Mouse (Mus musculus) liver, embryonic 14.5 days (tissue): ENCODE measurements around the gene Grcc10. TPM values are rescaled to one million over a fixed set of nuclear protein-coding genes. Genes with fewer than 3 reads are reported as not detected.

Experiments used
- ATAC-seq: fragments of 200-750 bp; cut with Nextera tagmentation; 2 replicates; pipeline ENCODE4 v1.8.0; 2017; ENCODE audit warnings: moderate number of reproducible peaks, mild to moderate bottlenecking, moderate library complexity; ENCODE audit not compliant: insufficient read depth
- DNase-seq, 3 experiments: peaks; one replicate each; pipeline ENCODE4 v3.0.0-alpha.2; 2012 to 2013; ENCODE audit warnings: low read depth in 3 of 3, low spot score in 3 of 3
- H3K27ac ChIP-seq: fragments of 300-500 bp; sonication (generic); 2 replicates; pipeline ENCODE4 v1.5.1; 2014; ENCODE audit warnings: moderate library complexity, mild to moderate bottlenecking, control low read depth, inconsistent platforms
- H3K27me3 ChIP-seq: fragments of 300-500 bp; sonication (generic); 2 replicates; pipeline ENCODE4 v1.6.1; 2014; ENCODE audit warnings: mild to moderate bottlenecking, low read length, moderate library complexity; ENCODE audit not compliant: control insufficient read depth, insufficient read depth
- H3K36me3 ChIP-seq: fragments of 300-500 bp; sonication (generic); replicated peaks from 2 replicates; pipeline ENCODE4 v1.6.1; 2014; ENCODE audit warnings: low read depth; ENCODE audit not compliant: control insufficient read depth, insufficient read depth
- H3K4me1 ChIP-seq, 2 experiments: fragments of 200-500 bp in 1 of 2; fragments of 300-500 bp in 1 of 2; sonication (generic) in 1 of 2; replicated peaks; 2 replicates each; pipeline ENCODE4 v1.6.1; 2012 to 2014; ENCODE audit warnings: antibody characterized with exemption in 1 of 2, inconsistent platforms in 1 of 2, low read length in 1 of 2; ENCODE audit not compliant: control insufficient read depth in 2 of 2, insufficient read depth in 2 of 2
- H3K4me2 ChIP-seq: fragments of 300-500 bp; sonication (generic); 2 replicates; pipeline ENCODE4 v1.6.1; 2014; ENCODE audit warnings: low read depth, mild to moderate bottlenecking, control low read depth, moderate library complexity
- H3K4me3 ChIP-seq, 2 experiments: fragments of 200-500 bp in 1 of 2; fragments of 300-500 bp in 1 of 2; sonication (generic) in 1 of 2; 2 replicates each; pipeline ENCODE4 v1.5.1; 2012 to 2014; ENCODE audit warnings: low read depth in 2 of 2, low read length in 2 of 2, mild to moderate bottlenecking in 2 of 2, control low read depth in 1 of 2, inconsistent platforms in 1 of 2, moderate library complexity in 1 of 2; ENCODE audit not compliant: insufficient read depth in 1 of 2
- H3K9ac ChIP-seq: fragments of 300-500 bp; sonication (generic); replicated peaks from 2 replicates; pipeline ENCODE4 v1.6.1; 2014; ENCODE audit warnings: mild to moderate bottlenecking, control low read depth, moderate library complexity
- H3K9me3 ChIP-seq: fragments of 300-500 bp; sonication (generic); 2 replicates; pipeline ENCODE4 v1.6.1; 2016; ENCODE audit warnings: low read length, mixed read lengths; ENCODE audit not compliant: control insufficient read depth
- CTCF ChIP-seq: IDR thresholded peaks from 2 replicates; pipeline ENCODE4 v1.5.1; 2016; ENCODE audit warnings: antibody characterized with exemption, low read depth, control low read depth
- EP300 ChIP-seq: IDR thresholded peaks from 2 replicates; pipeline ENCODE4 v1.6.1; 2016; ENCODE audit warnings: antibody characterized with exemption, low read depth
- WGBS: fragments of 180-500 bp; shearing (Covaris S2); extraction: QIAGEN DNeasy Blood & Tissue Kit; methylation state at CpG from one replicate; pipeline ENCODE4 v1.1.7; 2014; ENCODE audit not compliant: insufficient replicate concordance; 5-methylcytosine and 5-hydroxymethylcytosine counted together
- polyA plus RNA-seq, 2 experiments: library from polyadenylated mRNA; depleted of rRNA in 1 of 2; stranded (reverse) in 1 of 2; unstranded in 1 of 2; fragments of >200 nt; fragmentation: Nextera tagmentation in 1 of 2; extraction: Ambion mirVana in 1 of 2; gene quantifications; 2 replicates each; pipeline versions ENCODE4 v1.2.1 to v1.2.3; 2012 to 2014

The Grcc10 gene
- polyA plus RNA-seq, 2 experiments: 50.2 to 74.0 TPM

DNA sequence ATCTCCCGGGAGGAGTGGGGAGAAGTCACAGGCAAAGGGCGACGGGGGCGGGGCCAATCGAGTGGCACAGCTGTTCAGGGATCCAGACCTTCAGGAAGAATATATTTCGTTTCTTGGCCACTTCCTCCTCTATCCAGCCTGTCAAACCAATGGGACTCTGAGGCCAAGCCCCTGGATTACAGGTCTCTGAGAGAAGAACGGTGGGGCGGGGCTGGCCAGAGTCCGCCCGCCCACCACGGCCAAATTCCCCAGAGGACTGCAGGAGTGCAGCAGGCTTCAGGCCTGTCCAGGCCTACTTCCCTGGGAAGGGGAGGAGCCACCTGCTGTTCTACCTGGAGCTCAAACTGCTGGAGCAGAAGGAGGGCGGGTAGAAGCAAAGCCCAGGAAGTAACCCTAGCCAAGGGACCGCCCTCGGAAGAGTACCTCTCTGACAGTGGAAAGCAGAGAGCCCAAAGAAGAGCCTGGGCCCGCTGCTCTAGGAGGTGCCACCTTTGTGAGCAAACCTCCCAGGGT, 2.6 kb downstream of the Grcc10 start, which contains the start of gene Ptpn6:
TSS of gene Ptpn6 (minus strand) at position 204 of the 513 bp plus-strand sequence.
- no peaks in the 10 kb centered on the region for H3K27me3 ChIP-seq
- no peaks in the 10 kb centered on the region for H3K36me3 ChIP-seq
- H3K4me1 ChIP-seq: peaks cover 14 to 24% of the 10 kb centered on the region in 2 experiments
- DNase-seq (peak in 1 of 3 experiments; percentile 42), ATAC-seq (peak; percentile 2; the same call in 1 of the 2 replicates)
- H3K27ac ChIP-seq: peak within 1 kb of the TSS; percentile 91
- H3K4me3 ChIP-seq: peak within 1 kb of the TSS in 1 of 2 experiments; percentile 9; a peak in 1 of 4 replicates
- WGBS: 26% methylated on average over 15 of the region's 15 CpGs
- TF ChIP-seq CTCF: no peak
- TF ChIP-seq EP300: no peak
- H3K9me3 ChIP-seq: no peaks in the 10 kb centered on the region
- peak within 1 kb of the TSS; percentile 92 for H3K4me2 ChIP-seq
- peak within 1 kb of the TSS; percentile 6; the same call in 1 of the 2 replicates for H3K9ac ChIP-seq

DNA sequence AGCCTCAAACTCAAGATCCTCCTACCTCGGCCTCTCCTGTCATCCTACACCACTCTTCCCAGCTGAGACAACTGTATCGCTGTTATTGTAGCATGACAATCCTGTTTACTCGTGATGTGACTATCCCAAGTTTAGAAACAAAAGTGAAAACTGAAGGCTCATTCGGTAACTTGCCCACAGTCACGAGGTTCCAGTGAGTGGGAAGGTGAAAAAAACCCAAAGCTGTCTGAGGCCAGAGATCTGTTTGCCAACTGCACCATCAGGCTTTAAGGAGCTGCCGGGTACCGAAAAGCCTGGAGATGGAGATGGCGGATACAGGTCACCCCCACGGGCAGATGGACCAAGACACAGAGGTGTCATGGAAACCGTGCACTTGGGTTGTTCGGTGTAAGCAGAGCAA, 4.1 kb downstream of the Grcc10 start:
- H3K4me1 ChIP-seq: peaks cover 16 to 32% of the 10 kb centered on the region in 2 experiments
- no peak for DNase-seq
- H3K9me3 ChIP-seq: no peaks in the 10 kb centered on the region
- H3K9ac ChIP-seq: no peak overlapping the region
- WGBS: 83% methylated on average over 11 of the region's 11 CpGs
- H3K4me3 ChIP-seq: no peak overlapping the region
- no peaks in the 10 kb centered on the region for H3K36me3 ChIP-seq
- no peak overlapping the region for H3K4me2 ChIP-seq
- TF ChIP-seq EP300: no peak
- no peak for TF ChIP-seq CTCF
- H3K27ac ChIP-seq: no peak overlapping the region
- no peak for ATAC-seq
- H3K27me3 ChIP-seq: no peaks in the 10 kb centered on the region

DNA sequence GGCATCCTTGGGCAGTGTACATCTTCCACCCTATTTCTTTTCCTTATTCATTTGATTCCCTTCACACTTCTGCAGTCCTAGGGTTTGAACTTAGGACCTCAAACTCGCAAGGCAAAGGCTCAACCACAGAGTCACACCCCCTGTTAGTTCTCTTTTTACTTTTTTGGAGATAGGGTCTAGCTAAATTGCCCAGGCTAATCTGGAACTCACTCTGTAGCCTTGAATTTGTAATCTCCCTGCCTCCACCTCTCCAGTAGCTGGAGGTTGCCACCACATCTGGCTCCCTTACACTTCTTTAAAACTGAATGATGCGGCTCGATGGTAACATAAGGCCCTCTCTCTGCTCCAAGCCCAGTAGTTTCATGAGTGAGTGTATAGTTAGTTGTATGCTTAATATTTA, 6.8 kb downstream of the Grcc10 start:
- TF ChIP-seq CTCF (no peak), EP300 (no peak)
- Histone ChIP-seq H3K9me3 (no peaks in the 10 kb centered on the region), H3K27me3 (no peaks in the 10 kb centered on the region), H3K4me2 (no peak overlapping the region), H3K36me3 (no peaks in the 10 kb centered on the region), H3K4me3 (no peak overlapping the region), H3K4me1 (peaks cover 7 to 21% of the 10 kb centered on the region in 2 experiments), H3K9ac (no peak overlapping the region), H3K27ac (no peak overlapping the region)
- 58% methylated on average over 3 of the region's 3 CpGs for WGBS
- ATAC-seq (no peak), DNase-seq (no peak)

DNA sequence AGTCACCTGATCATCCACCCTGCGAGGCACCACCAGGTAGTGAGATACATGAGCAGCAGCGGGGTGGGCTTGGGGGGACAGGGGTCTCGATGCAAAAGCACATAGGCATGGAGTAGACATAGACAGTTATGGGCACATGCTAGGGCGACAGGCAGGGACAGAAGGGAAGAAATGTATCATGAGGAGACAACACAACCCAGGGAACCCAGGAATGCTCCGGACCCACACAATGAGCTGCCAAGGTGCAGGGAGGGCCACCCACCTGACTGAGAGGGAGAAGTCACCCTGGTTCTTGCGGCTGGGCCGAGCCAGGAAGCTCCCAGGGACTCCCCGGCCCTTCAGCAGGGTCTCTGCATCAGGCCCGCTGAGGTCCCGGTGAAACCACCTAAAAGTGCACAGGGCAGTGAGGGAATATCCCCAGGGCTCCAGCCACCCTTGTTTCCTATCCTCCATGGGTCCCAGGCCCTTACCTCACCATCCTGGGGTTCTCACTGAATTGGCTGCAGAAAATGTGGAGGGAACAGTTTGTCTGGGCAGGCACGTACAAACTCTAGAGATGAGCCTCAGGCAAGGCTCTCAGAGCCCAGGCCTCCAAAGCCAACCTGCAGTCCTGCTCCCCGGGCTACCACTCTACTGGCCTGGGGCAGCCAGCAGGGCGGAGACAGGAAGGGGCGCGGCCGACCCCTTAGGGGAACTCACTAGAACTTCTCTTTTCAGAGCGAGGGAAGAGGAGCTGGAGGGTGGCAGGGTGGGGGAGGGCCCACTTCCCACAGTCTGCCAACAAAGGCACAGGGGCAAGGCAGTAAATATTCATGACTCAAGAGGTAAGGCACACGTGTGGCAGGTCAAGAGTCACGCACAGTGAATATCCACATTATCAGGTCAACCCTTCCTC, 8.5 kb downstream of the Grcc10 start:
- H3K27me3 ChIP-seq: no peaks in the 10 kb centered on the region
- peaks cover 3 to 10% of the 10 kb centered on the region in 2 experiments; a peak in 3 of 4 replicates for H3K4me1 ChIP-seq
- 21% methylated on average over 19 of the region's 19 CpGs for WGBS
- no peaks in the 10 kb centered on the region for H3K9me3 ChIP-seq
- no peak for DNase-seq
- ATAC-seq: peak; percentile 63
- no peaks in the 10 kb centered on the region for H3K36me3 ChIP-seq
- peak overlapping the region; percentile 30 for H3K4me2 ChIP-seq
- TF ChIP-seq EP300 (no peak), CTCF (no peak)
- peak overlapping the region; percentile 6; the same call in 1 of the 2 replicates for H3K9ac ChIP-seq
- no peak overlapping the region for H3K27ac ChIP-seq
- peak overlapping the region; percentile 37 to 50 for H3K4me3 ChIP-seq

DNA sequence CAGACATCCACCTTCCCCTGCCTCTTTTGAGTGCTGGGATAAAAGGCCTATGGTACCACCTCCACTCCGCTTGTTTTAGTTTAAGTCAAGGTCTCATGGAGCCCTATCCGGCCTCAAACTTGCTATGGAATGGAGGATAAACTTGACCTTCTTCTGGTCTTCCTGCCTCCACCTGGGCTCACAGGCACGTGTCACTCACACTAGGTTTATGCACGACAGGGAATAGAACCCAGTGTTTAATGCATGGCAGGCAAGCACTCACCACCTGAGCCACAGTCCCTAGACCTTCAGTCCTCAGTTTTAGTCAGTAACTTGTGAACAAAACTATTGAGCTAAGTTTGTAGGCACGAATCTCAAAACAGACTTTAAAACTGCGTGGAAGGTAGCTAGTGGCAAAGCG, 10.1 kb downstream of the Grcc10 start:
- Histone ChIP-seq H3K27ac (no peak overlapping the region), H3K9ac (no peak overlapping the region), H3K4me3 (no peak overlapping the region), H3K4me2 (peak overlapping the region; percentile 32), H3K27me3 (no peaks in the 10 kb centered on the region), H3K9me3 (no peaks in the 10 kb centered on the region), H3K4me1 (peaks cover 3 to 10% of the 10 kb centered on the region in 2 experiments; a peak in 3 of 4 replicates), H3K36me3 (no peaks in the 10 kb centered on the region; the same call in 1 of the 2 replicates)
- 71% methylated on average over 7 of the region's 7 CpGs for WGBS
- ATAC-seq (no peak), DNase-seq (no peak)
- no peak for TF ChIP-seq EP300
- no peak for TF ChIP-seq CTCF
